Mouse (Mus musculus): ENCODE results near the gene Smim6. TPM values are rescaled to one million over a fixed set of nuclear protein-coding genes. Genes with fewer than 3 reads are reported as not detected.

Gene Smim6
- polyA plus RNA-seq, 1 experiment from 2014 or later = 1.6 TPM

DNA sequence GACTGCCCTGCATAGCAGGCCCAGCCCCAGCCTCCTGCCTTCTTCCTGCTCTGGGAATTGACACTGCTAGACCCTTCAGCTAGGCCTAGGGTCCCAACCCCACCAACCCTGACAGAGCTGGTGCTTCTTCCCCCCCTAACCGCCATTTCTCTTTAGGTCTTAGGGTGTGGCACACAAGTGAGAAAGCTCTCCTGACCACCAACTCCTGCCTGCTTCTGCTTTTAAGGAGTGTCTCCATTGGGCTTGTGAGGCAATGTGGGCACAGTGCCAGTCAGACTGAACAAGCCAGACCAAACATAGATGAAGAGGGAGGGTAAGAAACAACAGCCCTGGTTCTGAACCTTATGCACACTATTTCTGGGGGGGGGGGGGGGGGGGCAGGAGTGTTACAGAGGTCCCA is 9.0 kb upstream of the Smim6 start:
- Histone ChIP-seq H3K36me3 (replicated peaks) (peaks cover 18% of the 10 kb centered on the region; the same call in 1 of the 2 replicates), H3K4me1 (peaks cover 75% of the 10 kb centered on the region), H3K27me3 (replicated peaks; ENCODE audit: low read depth, poor library complexity, severe bottlenecking) (no peaks in the 10 kb centered on the region), H3K9me3 (no peaks in the 10 kb centered on the region), H3K4me3 (no peak overlapping the region), H3K27ac (replicated peaks) (peak overlapping the region; percentile 53)
- no peak for DNase-seq (ENCODE audit: low spot score)
- WGBS = 89% methylated on average over 1 of the region's 1 CpGs

- Histone ChIP-seq H3K4me1 (peaks cover 71% of the 10 kb centered on the region), H3K36me3 (replicated peaks) (peaks cover 25% of the 10 kb centered on the region; the same call in 1 of the 2 replicates), H3K9me3 (no peaks in the 10 kb centered on the region), H3K4me3 (no peak overlapping the region), H3K27ac (replicated peaks) (peak overlapping the region; percentile 70), H3K27me3 (replicated peaks; ENCODE audit: low read depth, poor library complexity, severe bottlenecking) (no peaks in the 10 kb centered on the region)
- WGBS = 75% methylated on average over 11 of the region's 11 CpGs
- DNase-seq (ENCODE audit: low spot score) = no peak
Measured at GRCm38 (mm10) chr11:115903384-115904230, 8.2 kb upstream of the Smim6 start.

- Histone ChIP-seq H3K27me3 (replicated peaks; ENCODE audit: low read depth, poor library complexity, severe bottlenecking) (no peaks in the 10 kb centered on the region), H3K27ac (replicated peaks) (peak overlapping the region; percentile 70), H3K36me3 (replicated peaks) (peaks cover 29% of the 10 kb centered on the region; the same call in 1 of the 2 replicates), H3K4me3 (peak overlapping the region; percentile 25; the same call in 1 of the 2 replicates), H3K4me1 (peaks cover 64% of the 10 kb centered on the region), H3K9me3 (no peaks in the 10 kb centered on the region)
- 77% methylated on average over 8 of the region's 8 CpGs for WGBS
- DNase-seq (ENCODE audit: low spot score) = no peak
Measured at GRCm38 (mm10) chr11:115904231-115904955, 7.4 kb upstream of the Smim6 start.

DNA sequence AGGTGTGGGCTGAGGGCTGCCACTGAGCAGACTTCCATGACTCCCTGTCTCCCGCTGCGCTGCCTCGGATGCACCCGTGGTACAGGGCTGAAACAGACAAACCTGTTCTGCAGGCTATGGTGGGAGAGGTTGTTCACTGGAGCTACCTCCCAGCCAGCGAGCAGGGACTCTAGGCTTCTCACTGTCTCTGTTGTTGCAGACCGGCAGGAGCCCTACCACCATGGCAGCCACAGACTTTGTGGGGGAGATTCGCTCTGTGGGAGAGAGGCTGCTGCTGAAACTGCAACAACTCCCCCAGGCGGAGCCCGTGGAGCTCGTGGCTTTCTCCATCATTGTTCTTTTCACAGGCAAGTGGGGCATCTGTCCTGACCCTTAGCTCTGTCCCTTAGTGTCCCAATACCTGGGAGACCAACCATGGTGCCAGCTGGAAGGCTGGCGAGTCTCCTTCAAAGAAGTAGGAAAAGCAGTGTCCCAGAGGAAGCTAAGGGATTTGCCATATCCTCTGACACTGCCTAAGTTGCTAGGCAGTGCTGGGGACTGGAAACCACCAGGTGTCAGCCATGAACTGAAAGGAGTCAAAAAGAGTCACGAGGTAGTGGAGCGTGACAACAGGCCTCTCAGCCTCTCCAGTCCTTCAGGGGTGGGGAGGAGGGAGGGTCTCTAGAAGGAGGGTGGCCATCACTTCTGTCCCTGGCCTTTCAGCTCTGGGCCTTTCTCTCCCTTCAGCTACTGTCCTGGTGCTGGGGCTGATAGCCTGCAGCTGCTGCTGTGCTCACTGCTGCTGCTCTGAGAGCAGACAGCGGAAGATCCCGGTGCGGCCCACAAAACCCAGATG is 6.6 kb upstream of the Smim6 start:
- peak; percentile 56 for DNase-seq (ENCODE audit: low spot score)
- Histone ChIP-seq H3K4me1 (peaks cover 57% of the 10 kb centered on the region), H3K9me3 (no peaks in the 10 kb centered on the region), H3K4me3 (peak overlapping the region; percentile 25), H3K36me3 (replicated peaks) (peaks cover 29% of the 10 kb centered on the region; the same call in 1 of the 2 replicates), H3K27ac (replicated peaks) (peak overlapping the region; percentile 70), H3K27me3 (replicated peaks; ENCODE audit: low read depth, poor library complexity, severe bottlenecking) (no peaks in the 10 kb centered on the region)
- 44% methylated on average over 16 of the region's 16 CpGs for WGBS

GRCm38 (mm10) chr11:115906116-115906515 is 5.7 kb upstream of the Smim6 start:
- peaks cover 31% of the 10 kb centered on the region; the same call in 1 of the 2 replicates for H3K36me3 ChIP-seq (replicated peaks)
- H3K9me3 ChIP-seq = no peaks in the 10 kb centered on the region
- H3K4me3 ChIP-seq = no peak overlapping the region
- no peak for DNase-seq (ENCODE audit: low spot score)
- no peaks in the 10 kb centered on the region for H3K27me3 ChIP-seq (replicated peaks; ENCODE audit: low read depth, poor library complexity, severe bottlenecking)
- H3K4me1 ChIP-seq = peaks cover 47% of the 10 kb centered on the region
- 84% methylated on average over 3 of the region's 3 CpGs for WGBS
- H3K27ac ChIP-seq (replicated peaks) = 0 out of 2 replicates have a peak overlapping the region, but pooled peaks have one; percentile 57

DNA sequence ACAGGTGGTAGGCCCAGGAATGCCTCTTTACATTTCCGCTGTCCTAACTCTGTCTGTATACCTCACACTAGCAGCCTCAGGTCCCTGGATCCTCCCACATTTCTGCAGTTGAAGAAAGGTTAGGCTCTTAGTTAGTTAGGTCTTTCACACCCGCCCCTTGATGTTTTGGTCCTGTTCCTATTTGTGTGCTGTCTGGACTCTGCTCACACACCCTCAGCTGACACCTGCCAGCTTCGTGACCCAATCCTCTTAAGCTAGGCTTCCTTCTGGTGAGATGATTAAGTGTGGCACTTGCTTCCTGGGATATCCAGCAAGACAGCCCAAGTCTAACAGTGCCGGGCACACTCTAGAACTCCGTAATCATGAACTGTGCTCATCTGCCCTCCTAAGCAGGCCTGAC is 5.3 kb upstream of the Smim6 start:
- Histone ChIP-seq H3K9me3 (no peaks in the 10 kb centered on the region), H3K27ac (replicated peaks) (no peak overlapping the region), H3K27me3 (replicated peaks; ENCODE audit: low read depth, poor library complexity, severe bottlenecking) (no peaks in the 10 kb centered on the region), H3K4me1 (peaks cover 43% of the 10 kb centered on the region), H3K36me3 (replicated peaks) (peaks cover 34% of the 10 kb centered on the region; the same call in 1 of the 2 replicates), H3K4me3 (no peak overlapping the region)
- WGBS = 89% methylated on average over 5 of the region's 5 CpGs
- no peak for DNase-seq (ENCODE audit: low spot score)

DNA sequence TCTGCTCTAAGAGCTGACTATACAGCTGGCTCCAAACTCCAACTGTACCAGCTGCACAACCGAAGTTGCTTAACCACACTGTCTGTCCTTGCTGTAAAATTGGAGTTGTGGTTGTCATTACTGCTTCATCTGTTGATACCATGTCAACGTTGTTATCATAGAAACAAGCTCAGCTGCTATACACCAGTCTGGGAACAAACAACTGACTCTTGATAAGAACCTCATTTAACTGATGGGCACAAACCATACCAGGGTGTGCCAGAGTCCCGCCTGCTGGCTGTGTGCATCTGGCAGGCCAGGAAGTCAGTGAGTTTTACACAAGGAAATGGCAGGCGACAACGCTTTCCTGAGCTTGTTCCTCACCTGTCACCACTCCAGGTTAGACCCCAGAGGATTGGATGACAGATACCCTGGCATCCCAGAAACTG is 669 bp upstream of the Smim6 start:
- peaks cover 59% of the 10 kb centered on the region for H3K36me3 ChIP-seq (replicated peaks)
- H3K9me3 ChIP-seq = no peaks in the 10 kb centered on the region
- no peaks in the 10 kb centered on the region for H3K27me3 ChIP-seq (replicated peaks; ENCODE audit: low read depth, poor library complexity, severe bottlenecking)
- no peak for DNase-seq (ENCODE audit: low spot score)
- WGBS = 95% methylated on average over 5 of the region's 5 CpGs
- no peak overlapping the region for H3K4me3 ChIP-seq
- no peak overlapping the region for H3K27ac ChIP-seq (replicated peaks)
- H3K4me1 ChIP-seq = 0 out of 2 replicates have a peak, but pooled peaks cover 2% of the 10 kb centered on the region

DNA sequence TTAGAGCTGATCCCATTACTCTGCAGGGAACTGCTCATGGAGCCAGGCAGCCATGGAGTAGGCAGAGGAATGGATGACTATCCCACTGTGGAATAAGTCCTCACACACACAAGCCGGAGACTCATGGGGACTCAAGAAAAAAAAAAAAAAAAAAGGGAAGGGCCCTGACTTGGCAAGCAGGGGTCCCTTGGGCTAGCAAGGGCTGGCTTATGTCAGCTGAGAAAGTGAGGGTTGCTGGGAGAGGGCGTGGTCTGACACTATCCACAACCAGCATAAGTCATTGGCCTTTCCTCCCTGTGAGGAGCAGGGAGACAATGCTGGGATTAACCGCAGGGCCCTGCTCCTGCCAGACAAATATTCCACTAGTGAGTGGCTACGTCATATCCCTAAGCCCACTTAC is 4.8 kb downstream of the Smim6 start:
- 92% methylated on average over 4 of the region's 4 CpGs for WGBS
- H3K27ac ChIP-seq (replicated peaks) = no peak overlapping the region
- H3K36me3 ChIP-seq (replicated peaks) = peaks cover 68% of the 10 kb centered on the region
- no peak for DNase-seq (ENCODE audit: low spot score)
- no peak overlapping the region for H3K4me3 ChIP-seq
- no peaks in the 10 kb centered on the region for H3K9me3 ChIP-seq
- no peaks in the 10 kb centered on the region for H3K27me3 ChIP-seq (replicated peaks; ENCODE audit: low read depth, poor library complexity, severe bottlenecking)
- H3K4me1 ChIP-seq = no peaks in the 10 kb centered on the region

- Histone ChIP-seq H3K9me3 (no peaks in the 10 kb centered on the region), H3K36me3 (replicated peaks) (peaks cover 67% of the 10 kb centered on the region)
- 89% methylated on average over 5 of the region's 5 CpGs for WGBS
Measured at GRCm38 (mm10) chr11:115918637-115919036, 6.8 kb downstream of the Smim6 start.

DNA sequence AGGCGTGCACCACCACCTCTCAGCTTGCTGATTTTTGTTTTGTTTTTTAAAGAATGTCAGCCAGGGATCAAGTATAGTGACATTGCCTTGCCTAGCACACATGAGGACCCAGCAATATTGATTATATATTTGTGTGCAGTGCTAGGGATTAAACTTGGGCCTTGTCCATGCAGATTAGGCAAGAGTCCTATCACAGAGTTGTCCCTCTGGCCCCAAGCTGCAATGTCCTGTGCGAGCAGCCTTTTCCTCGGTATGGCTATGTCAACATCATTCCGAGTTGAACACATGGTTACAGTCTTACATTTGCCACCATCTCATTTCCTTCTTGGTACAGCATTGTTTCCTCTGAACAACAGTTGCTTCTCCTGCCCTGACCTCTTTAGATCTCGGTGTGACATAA is 7.3 kb downstream of the Smim6 start:
- WGBS = 91% methylated on average over 5 of the region's 5 CpGs
- Histone ChIP-seq H3K4me1 (no peaks in the 10 kb centered on the region), H3K27ac (replicated peaks) (no peak overlapping the region), H3K27me3 (replicated peaks; ENCODE audit: low read depth, poor library complexity, severe bottlenecking) (no peaks in the 10 kb centered on the region), H3K36me3 (replicated peaks) (peaks cover 67% of the 10 kb centered on the region), H3K4me3 (no peak overlapping the region), H3K9me3 (no peaks in the 10 kb centered on the region)
- no peak for DNase-seq (ENCODE audit: low spot score)

More at GRCm38 (mm10) chr11:115918637-115919036, 6.8 kb downstream of the Smim6 start:
- no peaks in the 10 kb centered on the region for H3K27me3 ChIP-seq (replicated peaks; ENCODE audit: low read depth, poor library complexity, severe bottlenecking)
- H3K4me3 ChIP-seq = no peak overlapping the region
- DNase-seq (ENCODE audit: low spot score) = no peak
- no peak overlapping the region for H3K27ac ChIP-seq (replicated peaks)
- no peaks in the 10 kb centered on the region for H3K4me1 ChIP-seq

- no peak overlapping the region for H3K4me3 ChIP-seq
- WGBS = 48% methylated on average over 6 of the region's 6 CpGs
- no peaks in the 10 kb centered on the region for H3K9me3 ChIP-seq
- no peaks in the 10 kb centered on the region for H3K27me3 ChIP-seq (replicated peaks; ENCODE audit: low read depth, poor library complexity, severe bottlenecking)
- no peak overlapping the region for H3K27ac ChIP-seq (replicated peaks)
- peaks cover 71% of the 10 kb centered on the region for H3K36me3 ChIP-seq (replicated peaks)
- H3K4me1 ChIP-seq = no peaks in the 10 kb centered on the region
- DNase-seq (ENCODE audit: low spot score) = no peak
Measured at GRCm38 (mm10) chr11:115920110-115920818, 8.4 kb downstream of the Smim6 start.

All from embryonic facial prominence, embryonic 10.5 days (tissue).